Mouse (Mus musculus): Measurements from ENCODE around the gene Gfpt1.

The Gfpt1 gene

GRCm38 (mm10) chr6:87101281-87101954 is 58.8 kb downstream of the Gfpt1 start:
- DNase-seq (ENCODE audit: low read depth), result peak; percentile 75

GRCm38 (mm10) chr6:87101955-87102353 is 59.3 kb downstream of the Gfpt1 start:
- DNase-seq (ENCODE audit: low read depth), result no peak

- DNase-seq (ENCODE audit: low read depth), result no peak
Observed at GRCm38 (mm10) chr6:87102421-87102911, 59.8 kb downstream of the Gfpt1 start.

- no peak for DNase-seq (ENCODE audit: low read depth)
Observed at GRCm38 (mm10) chr6:87103314-87103713, 60.7 kb downstream of the Gfpt1 start.

GRCm38 (mm10) chr6:87104123-87104796 is 61.6 kb downstream of the Gfpt1 start, which contains the start of gene D6Ertd527e:
Gene D6Ertd527e (plus strand): TSS chr6:87104746.
- no peak for DNase-seq (ENCODE audit: low read depth)

- no peak for DNase-seq (ENCODE audit: low read depth)
Observed at GRCm38 (mm10) chr6:87111493-87111892, 68.8 kb downstream of the Gfpt1 start.

GRCm38 (mm10) chr6:87112125-87112524 is 69.5 kb downstream of the Gfpt1 start:
- no peak for DNase-seq (ENCODE audit: low read depth)

- DNase-seq (ENCODE audit: low read depth), result no peak
Observed at GRCm38 (mm10) chr6:87115981-87116380, 73.3 kb downstream of the Gfpt1 start.

GRCm38 (mm10) chr6:87116596-87116995 is 74.0 kb downstream of the Gfpt1 start:
- no peak for DNase-seq (ENCODE audit: low read depth)

GRCm38 (mm10) chr6:87119066-87119837 is 76.6 kb downstream of the Gfpt1 start:
- no peak for DNase-seq (ENCODE audit: low read depth)

- no peak for DNase-seq (ENCODE audit: low read depth)
Observed at GRCm38 (mm10) chr6:87119975-87120374, 77.3 kb downstream of the Gfpt1 start.

GRCm38 (mm10) chr6:87120661-87121060 is 78.0 kb downstream of the Gfpt1 start:
- DNase-seq (ENCODE audit: low read depth), result no peak

GRCm38 (mm10) chr6:87121961-87122360 is 79.3 kb downstream of the Gfpt1 start:
- no peak for DNase-seq (ENCODE audit: low read depth)

- DNase-seq (ENCODE audit: low read depth), result no peak
Observed at GRCm38 (mm10) chr6:87123406-87123805, 80.8 kb downstream of the Gfpt1 start.

- no peak for DNase-seq (ENCODE audit: low read depth)
Observed at GRCm38 (mm10) chr6:87123973-87124372, 81.3 kb downstream of the Gfpt1 start.

GRCm38 (mm10) chr6:87127049-87127753 is 84.6 kb downstream of the Gfpt1 start:
- DNase-seq (ENCODE audit: low read depth), result no peak

GRCm38 (mm10) chr6:87129861-87130260 is 87.2 kb downstream of the Gfpt1 start:
- no peak for DNase-seq (ENCODE audit: low read depth)

- DNase-seq (ENCODE audit: low read depth), result no peak
Observed at GRCm38 (mm10) chr6:87130628-87131027, 88.0 kb downstream of the Gfpt1 start.

- no peak for DNase-seq (ENCODE audit: low read depth)
Observed at GRCm38 (mm10) chr6:87131078-87131477, 88.4 kb downstream of the Gfpt1 start.

GRCm38 (mm10) chr6:87133520-87133919 is 90.9 kb downstream of the Gfpt1 start:
- DNase-seq (ENCODE audit: low read depth), result no peak

- no peak for DNase-seq (ENCODE audit: low read depth)
Observed at GRCm38 (mm10) chr6:87133966-87134546, 91.4 kb downstream of the Gfpt1 start.

- DNase-seq (ENCODE audit: low read depth), result no peak
Observed at GRCm38 (mm10) chr6:87138479-87138878, 95.8 kb downstream of the Gfpt1 start.
